Mouse (Mus musculus) stomach, embryonic 14.5 days (tissue): ENCODE data around the gene Scn3b. TPM values are rescaled to one million over a fixed set of nuclear protein-coding genes. Genes with fewer than 3 reads are reported as not detected.

Source experiments
- ATAC-seq: fragments of 200-750 bp; cut with Nextera tagmentation; 2 replicates; pipeline ENCODE4 v1.8.0; 2017; ENCODE audit warnings: low read depth, moderate TSS enrichment; ENCODE audit not compliant: insufficient number of reproducible peaks, insufficient read depth, low FRiP score
- H3K27ac ChIP-seq: fragments of 300-500 bp; sonication (generic); 2 replicates; pipeline ENCODE4 v1.5.1; 2014; ENCODE audit warnings: mild to moderate bottlenecking, low read length, moderate library complexity, mixed read lengths
- H3K27me3 ChIP-seq: fragments of 300-500 bp; sonication (generic); 2 replicates; pipeline ENCODE4 v1.6.1; 2014; ENCODE audit warnings: low read length, control low read depth, mixed read lengths; ENCODE audit not compliant: control insufficient read depth, insufficient read depth
- H3K36me3 ChIP-seq: fragments of 300-500 bp; sonication (generic); 2 replicates; pipeline ENCODE4 v1.6.1; 2014; ENCODE audit warnings: mild to moderate bottlenecking, control low read depth, low read length, moderate library complexity, mixed read lengths; ENCODE audit not compliant: control insufficient read depth, insufficient read depth
- H3K4me1 ChIP-seq: fragments of 300-500 bp; sonication (generic); 2 replicates; pipeline ENCODE4 v1.6.1; 2014; ENCODE audit warnings: low read length, control low read depth, mixed read lengths; ENCODE audit not compliant: control insufficient read depth, insufficient read depth
- H3K4me2 ChIP-seq: fragments of 300-500 bp; sonication (generic); replicated peaks from 2 replicates; pipeline ENCODE4 v1.6.1; 2014; ENCODE audit warnings: low read depth, low read length, control low read depth
- H3K4me3 ChIP-seq: fragments of 300-500 bp; sonication (generic); 2 replicates; pipeline ENCODE4 v1.5.1; 2014; ENCODE audit warnings: low read depth, low read length, control low read depth
- H3K9ac ChIP-seq: fragments of 300-500 bp; sonication (generic); replicated peaks from 2 replicates; pipeline ENCODE4 v1.6.1; 2014; ENCODE audit warnings: low read depth, mild to moderate bottlenecking, control low read depth, low read length, moderate library complexity, mixed read lengths
- H3K9me3 ChIP-seq: fragments of 300-500 bp; sonication (generic); 2 replicates; pipeline ENCODE4 v1.6.1; 2016; ENCODE audit warnings: low read depth, low read length, control low read depth; ENCODE audit not compliant: control insufficient read depth
- WGBS: fragments of 180-500 bp; shearing (Covaris S2); extraction: QIAGEN DNeasy Blood & Tissue Kit; methylation state at CpG from one replicate; pipeline ENCODE4 v1.1.7; 2014; 5-methylcytosine and 5-hydroxymethylcytosine counted together
- polyA plus RNA-seq: library from polyadenylated mRNA; unstranded; fragments of >200 nt; fragmentation: Nextera tagmentation; extraction: Ambion mirVana; gene quantifications from 2 replicates; pipeline ENCODE4 v1.2.1, GENCODE M21; 2014

Gene Scn3b
- polyA plus RNA-seq, 1 experiment from 2014 or later, result 7.9 TPM

GRCm38 (mm10) chr9:40235220-40235619 is 33.8 kb upstream of the Scn3b start:
- WGBS, result 79% methylated on average over 7 of the region's 7 CpGs
- ATAC-seq, result no peak
- no peaks in the 10 kb centered on the region for H3K36me3 ChIP-seq
- no peak overlapping the region for H3K9ac ChIP-seq
- no peaks in the 10 kb centered on the region for H3K9me3 ChIP-seq
- H3K4me1 ChIP-seq, result no peaks in the 10 kb centered on the region
- no peak overlapping the region for H3K4me2 ChIP-seq
- no peaks in the 10 kb centered on the region for H3K27me3 ChIP-seq
- no peak overlapping the region for H3K4me3 ChIP-seq
- H3K27ac ChIP-seq, result no peak overlapping the region

- H3K4me1 ChIP-seq, result 0 out of 2 replicates have a peak, but pooled peaks cover 8% of the 10 kb centered on the region
- WGBS, result 44% methylated on average over 4 of the region's 4 CpGs
- H3K9me3 ChIP-seq, result no peaks in the 10 kb centered on the region
- H3K9ac ChIP-seq, result no peak overlapping the region
- ATAC-seq, result no peak
- H3K27ac ChIP-seq, result no peak overlapping the region
- H3K4me3 ChIP-seq, result no peak overlapping the region
- no peak overlapping the region for H3K4me2 ChIP-seq
- H3K36me3 ChIP-seq, result no peaks in the 10 kb centered on the region
- no peaks in the 10 kb centered on the region for H3K27me3 ChIP-seq
Observed at GRCm38 (mm10) chr9:40239749-40240148, 29.3 kb upstream of the Scn3b start.

GRCm38 (mm10) chr9:40240311-40240710 is 28.7 kb upstream of the Scn3b start:
- H3K9ac ChIP-seq, result no peak overlapping the region
- H3K4me2 ChIP-seq, result no peak overlapping the region
- ATAC-seq, result no peak
- H3K27me3 ChIP-seq, result no peaks in the 10 kb centered on the region
- H3K9me3 ChIP-seq, result no peaks in the 10 kb centered on the region
- H3K4me3 ChIP-seq, result no peak overlapping the region
- 23% methylated on average over 5 of the region's 5 CpGs for WGBS
- H3K27ac ChIP-seq, result no peak overlapping the region
- no peaks in the 10 kb centered on the region for H3K36me3 ChIP-seq
- H3K4me1 ChIP-seq, result peaks cover 9% of the 10 kb centered on the region; the same call in 1 of the 2 replicates

- Histone ChIP-seq H3K27ac (peak overlapping the region; percentile 21; the same call in 1 of the 2 replicates), H3K4me2 (peak overlapping the region; percentile 69), H3K4me1 (peaks cover 12% of the 10 kb centered on the region; the same call in 1 of the 2 replicates), H3K27me3 (no peaks in the 10 kb centered on the region), H3K4me3 (peak overlapping the region; percentile 31), H3K36me3 (no peaks in the 10 kb centered on the region), H3K9me3 (no peaks in the 10 kb centered on the region), H3K9ac (no peak overlapping the region)
- under 1% methylated on average over 15 of the region's 15 CpGs for WGBS
- ATAC-seq, result peak; percentile 91
Observed at GRCm38 (mm10) chr9:40241223-40241801, 27.7 kb upstream of the Scn3b start.

GRCm38 (mm10) chr9:40241951-40242888 is 26.8 kb upstream of the Scn3b start:
- 0 out of 2 replicates have a peak, but pooled peaks have one; percentile 16 for ATAC-seq
- H3K4me3 ChIP-seq, result peak overlapping the region; percentile 31
- 50% methylated on average over 13 of the region's 13 CpGs for WGBS
- peaks cover 12% of the 10 kb centered on the region; the same call in 1 of the 2 replicates for H3K4me1 ChIP-seq
- H3K4me2 ChIP-seq, result peak overlapping the region; percentile 69
- no peaks in the 10 kb centered on the region for H3K9me3 ChIP-seq
- H3K27me3 ChIP-seq, result no peaks in the 10 kb centered on the region
- no peaks in the 10 kb centered on the region for H3K36me3 ChIP-seq
- H3K27ac ChIP-seq, result peak overlapping the region; percentile 69
- no peak overlapping the region for H3K9ac ChIP-seq

GRCm38 (mm10) chr9:40245466-40245865 is 23.6 kb upstream of the Scn3b start:
- no peaks in the 10 kb centered on the region for H3K27me3 ChIP-seq
- H3K4me2 ChIP-seq, result no peak overlapping the region
- no peak overlapping the region for H3K27ac ChIP-seq
- no peaks in the 10 kb centered on the region for H3K9me3 ChIP-seq
- WGBS, result 40% methylated on average over 9 of the region's 9 CpGs
- H3K36me3 ChIP-seq, result no peaks in the 10 kb centered on the region
- no peak overlapping the region for H3K9ac ChIP-seq
- peaks cover 12% of the 10 kb centered on the region; the same call in 1 of the 2 replicates for H3K4me1 ChIP-seq
- ATAC-seq, result no peak
- no peak overlapping the region for H3K4me3 ChIP-seq

- no peak overlapping the region for H3K4me2 ChIP-seq
- H3K36me3 ChIP-seq, result no peaks in the 10 kb centered on the region
- no peak overlapping the region for H3K4me3 ChIP-seq
- 79% methylated on average over 7 of the region's 7 CpGs for WGBS
- H3K4me1 ChIP-seq, result peaks cover 10% of the 10 kb centered on the region; the same call in 1 of the 2 replicates
- no peaks in the 10 kb centered on the region for H3K9me3 ChIP-seq
- H3K27me3 ChIP-seq, result no peaks in the 10 kb centered on the region
- no peak overlapping the region for H3K27ac ChIP-seq
- no peak overlapping the region for H3K9ac ChIP-seq
- no peak for ATAC-seq
Observed at GRCm38 (mm10) chr9:40245974-40246665, 22.9 kb upstream of the Scn3b start.

- H3K27ac ChIP-seq, result no peak overlapping the region
- H3K9me3 ChIP-seq, result no peaks in the 10 kb centered on the region
- no peaks in the 10 kb centered on the region for H3K27me3 ChIP-seq
- H3K36me3 ChIP-seq, result no peaks in the 10 kb centered on the region
- H3K4me2 ChIP-seq, result no peak overlapping the region
- H3K9ac ChIP-seq, result no peak overlapping the region
- H3K4me3 ChIP-seq, result no peak overlapping the region
- no peak for ATAC-seq
- 78% methylated on average over 6 of the region's 6 CpGs for WGBS
- peaks cover 8% of the 10 kb centered on the region; the same call in 1 of the 2 replicates for H3K4me1 ChIP-seq
Observed at GRCm38 (mm10) chr9:40246702-40247101, 22.3 kb upstream of the Scn3b start.
